Mouse (Mus musculus): ENCODE results near the gene Efna5. TPM values are rescaled to one million over a fixed set of nuclear protein-coding genes. Genes with fewer than 3 reads are reported as not detected.

Efna5 gene
- polyA plus RNA-seq, 1 experiment: 2.3 TPM

DNA sequence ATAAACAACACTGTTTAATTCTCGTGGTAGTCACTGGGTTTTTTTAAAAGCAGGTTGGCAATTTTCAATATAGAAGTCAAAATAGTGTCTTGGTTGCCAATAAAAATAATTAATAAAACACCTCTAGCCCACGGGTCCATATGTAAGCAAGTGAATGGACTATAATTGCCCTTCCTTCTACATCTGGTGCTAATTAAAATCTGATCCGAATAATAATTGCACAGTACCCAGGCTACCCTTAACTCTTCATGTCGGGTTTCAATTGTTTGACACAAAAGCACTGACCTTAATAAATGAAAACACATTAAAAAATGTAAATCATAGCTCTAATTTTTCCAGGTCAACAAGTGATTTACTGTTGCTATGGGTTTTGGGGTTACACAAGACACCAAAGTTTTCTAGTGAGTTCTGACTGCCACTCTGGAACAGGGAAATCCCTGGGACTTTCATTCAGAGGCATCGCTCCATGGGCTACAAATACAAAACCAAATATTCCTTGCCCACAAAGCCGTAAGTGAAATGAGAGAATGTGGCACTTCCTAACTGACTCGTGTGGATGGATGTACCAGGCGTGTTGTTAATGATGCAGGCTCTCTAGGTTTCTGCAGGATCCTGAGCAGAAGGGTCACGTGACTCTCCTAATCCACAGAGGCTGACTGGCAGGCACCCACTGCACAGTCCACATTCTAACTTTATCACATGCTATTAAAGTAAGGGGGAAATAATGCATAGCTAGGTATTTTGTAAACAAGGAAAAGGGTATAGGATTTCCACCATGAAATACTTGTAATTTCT is 178.9 kb downstream of the Efna5 start:
- no peak for TF ChIP-seq CTCF (IDR thresholded peaks at IDR 0.05; ENCODE audit: insufficient read depth, low read length)
- TF ChIP-seq POLR2A (IDR thresholded peaks at IDR 0.05; ENCODE audit: borderline replicate concordance, extremely low read depth, low read depth, low read length): no peak
- Histone ChIP-seq H3K4me3 (replicated peaks; ENCODE audit: extremely low read depth, low read depth, low read length) (no peak overlapping the region), H3K4me1 (ENCODE audit: control insufficient read depth, insufficient read depth, low read length) (no peaks in the 10 kb centered on the region)
- DNase-seq: no peak
- WGBS: 76% methylated on average over 9 of the region's 9 CpGs

DNA sequence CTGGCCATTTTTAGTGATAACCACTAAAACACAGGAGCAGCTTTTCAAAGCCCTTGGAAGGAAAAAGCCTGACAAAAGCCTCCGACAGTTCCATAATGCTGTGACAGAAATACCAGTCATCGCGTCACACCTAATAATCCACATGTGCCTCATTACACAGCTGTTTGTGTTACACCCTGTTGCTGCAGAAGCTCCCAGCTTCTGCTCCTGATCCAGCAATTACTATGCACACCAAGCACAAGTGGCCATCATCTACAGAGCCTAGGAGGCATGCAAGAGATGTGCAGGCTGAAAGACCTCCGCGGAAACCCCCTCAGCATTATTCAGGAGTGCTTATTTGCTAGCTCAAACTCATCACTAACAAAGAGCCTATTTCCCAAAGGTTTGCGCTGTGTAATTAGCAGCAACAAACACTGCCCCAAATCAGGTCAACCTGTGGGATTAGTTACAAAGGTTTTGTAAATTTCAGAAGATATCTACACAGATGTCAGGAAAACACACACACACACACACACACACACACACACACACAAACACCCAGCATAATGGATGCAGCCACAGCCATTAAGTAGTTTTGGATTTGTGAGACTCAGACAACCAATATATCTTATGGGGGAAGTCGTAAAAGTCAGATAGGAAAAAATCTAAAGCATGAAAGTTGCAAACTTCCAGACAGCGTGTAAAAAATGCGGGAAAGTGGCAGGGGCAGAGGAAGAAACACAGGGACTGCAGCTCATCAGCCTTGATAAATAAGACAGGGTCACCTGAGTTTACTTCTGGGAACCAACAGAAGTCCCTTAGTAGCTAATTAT is 180.1 kb downstream of the Efna5 start:
- WGBS: 63% methylated on average over 9 of the region's 9 CpGs
- TF ChIP-seq POLR2A (IDR thresholded peaks at IDR 0.05; ENCODE audit: borderline replicate concordance, extremely low read depth, low read depth, low read length): no peak
- TF ChIP-seq CTCF (IDR thresholded peaks at IDR 0.05; ENCODE audit: insufficient read depth, low read length): no peak
- DNase-seq: no peak
- H3K4me1 ChIP-seq (ENCODE audit: control insufficient read depth, insufficient read depth, low read length): no peaks in the 10 kb centered on the region
- H3K4me3 ChIP-seq (replicated peaks; ENCODE audit: extremely low read depth, low read depth, low read length): no peak overlapping the region

DNA sequence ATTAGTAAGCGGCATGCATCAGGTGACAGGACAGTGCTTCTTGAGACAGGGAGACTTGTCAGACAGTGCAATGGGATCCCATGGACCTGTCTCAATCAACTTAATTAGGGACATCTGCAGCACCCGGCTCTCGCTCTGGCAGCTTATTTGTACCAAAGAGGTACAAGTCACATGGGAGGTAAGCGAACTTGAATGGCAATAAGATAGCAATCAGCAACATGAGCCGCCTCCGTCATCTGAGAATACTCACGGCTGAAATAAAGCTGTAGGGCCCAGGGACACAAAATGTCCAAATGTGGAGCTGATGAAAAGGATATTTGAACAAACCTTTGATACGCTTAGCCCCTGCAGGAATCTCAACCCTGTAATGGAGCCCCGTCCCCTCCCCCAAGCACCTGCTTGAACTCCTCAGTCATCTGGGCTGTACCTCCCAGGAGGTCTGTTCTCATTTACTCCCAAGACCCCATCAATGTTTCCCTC is 186.1 kb downstream of the Efna5 start:
- Histone ChIP-seq H3K4me3 (replicated peaks; ENCODE audit: extremely low read depth, low read depth, low read length) (no peak overlapping the region), H3K4me1 (ENCODE audit: control insufficient read depth, insufficient read depth, low read length) (no peaks in the 10 kb centered on the region)
- TF ChIP-seq CTCF (IDR thresholded peaks at IDR 0.05; ENCODE audit: insufficient read depth, low read length): no peak
- no peak for TF ChIP-seq POLR2A (IDR thresholded peaks at IDR 0.05; ENCODE audit: borderline replicate concordance, extremely low read depth, low read depth, low read length)
- WGBS: 84% methylated on average over 9 of the region's 9 CpGs
- DNase-seq: no peak

DNA sequence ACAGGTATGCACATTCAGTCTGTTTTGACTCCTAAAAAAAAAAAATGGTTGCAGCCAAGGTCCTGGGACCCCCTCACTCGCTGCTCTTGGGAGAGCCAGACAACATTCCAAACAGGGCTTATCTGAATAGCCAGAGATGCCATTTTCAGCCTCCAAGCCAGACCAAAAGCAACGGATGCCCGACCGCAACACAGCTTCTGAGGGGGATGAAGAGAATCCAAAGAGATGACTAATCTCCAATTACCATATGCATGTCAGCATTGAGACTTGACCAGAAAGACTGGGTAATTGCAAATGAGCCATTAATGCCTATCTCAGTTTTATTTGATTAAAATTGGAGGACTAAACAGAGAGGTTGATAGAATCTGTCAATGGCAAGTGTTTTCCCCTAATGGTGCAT is 188.9 kb downstream of the Efna5 start:
- 0 out of 2 replicates have a peak, but pooled peaks cover under 1% of the 10 kb centered on the region for H3K4me1 ChIP-seq (ENCODE audit: control insufficient read depth, insufficient read depth, low read length)
- DNase-seq: no peak
- TF ChIP-seq POLR2A (IDR thresholded peaks at IDR 0.05; ENCODE audit: borderline replicate concordance, extremely low read depth, low read depth, low read length): no peak
- no peak for TF ChIP-seq CTCF (IDR thresholded peaks at IDR 0.05; ENCODE audit: insufficient read depth, low read length)
- WGBS: 73% methylated on average over 4 of the region's 4 CpGs
- no peak overlapping the region for H3K4me3 ChIP-seq (replicated peaks; ENCODE audit: extremely low read depth, low read depth, low read length)

DNA sequence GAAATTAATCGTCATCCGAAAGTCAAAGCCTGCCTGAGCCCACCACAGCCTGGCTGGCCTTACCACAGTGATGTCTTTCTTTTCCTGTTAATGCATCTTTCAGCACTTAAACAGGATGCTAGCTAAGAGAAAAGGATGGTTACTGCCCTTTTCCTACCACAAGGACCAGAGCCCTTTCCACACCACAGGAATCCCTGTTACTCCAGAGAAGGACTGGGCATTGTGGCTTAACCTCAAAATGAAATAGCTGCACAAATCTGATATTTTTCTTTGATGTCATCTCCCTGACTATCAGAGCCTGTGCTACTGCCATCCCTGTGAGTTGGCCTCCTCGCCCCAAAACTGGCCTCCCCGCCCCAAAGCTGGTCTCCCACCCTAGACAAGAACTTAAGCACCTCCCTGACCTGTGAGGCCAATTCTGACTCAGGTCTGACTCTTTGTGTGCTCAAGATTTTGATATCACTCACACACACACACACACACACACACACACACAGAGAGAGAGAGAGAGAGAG is 189.9 kb downstream of the Efna5 start:
- TF ChIP-seq POLR2A (IDR thresholded peaks at IDR 0.05; ENCODE audit: borderline replicate concordance, extremely low read depth, low read depth, low read length): no peak
- TF ChIP-seq CTCF (IDR thresholded peaks at IDR 0.05; ENCODE audit: insufficient read depth, low read length): no peak
- Histone ChIP-seq H3K4me1 (ENCODE audit: control insufficient read depth, insufficient read depth, low read length) (peaks cover 3% of the 10 kb centered on the region; the same call in 1 of the 2 replicates), H3K4me3 (replicated peaks; ENCODE audit: extremely low read depth, low read depth, low read length) (no peak overlapping the region)
- no peak for DNase-seq
- WGBS: 91% methylated on average over 4 of the region's 4 CpGs

DNA sequence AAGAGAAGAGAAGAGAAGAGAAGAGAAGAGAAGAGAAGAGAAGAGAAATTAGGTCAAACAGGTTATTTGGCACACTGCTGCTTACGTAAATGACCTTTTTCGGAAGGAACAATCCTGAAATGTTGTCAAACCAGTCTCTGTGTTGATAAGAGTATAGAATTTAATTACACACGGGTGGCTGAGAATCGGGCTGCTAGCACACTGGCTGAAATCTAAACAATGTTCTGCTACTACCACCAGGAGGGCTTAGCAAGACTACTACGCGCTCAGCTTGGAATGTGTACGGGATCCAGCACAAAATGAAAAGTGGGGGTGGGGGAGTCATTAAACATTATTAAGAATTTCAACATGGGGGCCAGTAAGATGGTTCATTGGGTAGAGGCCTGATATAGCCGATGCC is 190.9 kb downstream of the Efna5 start:
- DNase-seq: no peak
- 57% methylated on average over 8 of the region's 8 CpGs for WGBS
- TF ChIP-seq CTCF (IDR thresholded peaks at IDR 0.05; ENCODE audit: insufficient read depth, low read length) (no peak), POLR2A (IDR thresholded peaks at IDR 0.05; ENCODE audit: borderline replicate concordance, extremely low read depth, low read depth, low read length) (no peak)
- H3K4me3 ChIP-seq (replicated peaks; ENCODE audit: extremely low read depth, low read depth, low read length): no peak overlapping the region
- H3K4me1 ChIP-seq (ENCODE audit: control insufficient read depth, insufficient read depth, low read length): peaks cover 3% of the 10 kb centered on the region; the same call in 1 of the 2 replicates

DNA sequence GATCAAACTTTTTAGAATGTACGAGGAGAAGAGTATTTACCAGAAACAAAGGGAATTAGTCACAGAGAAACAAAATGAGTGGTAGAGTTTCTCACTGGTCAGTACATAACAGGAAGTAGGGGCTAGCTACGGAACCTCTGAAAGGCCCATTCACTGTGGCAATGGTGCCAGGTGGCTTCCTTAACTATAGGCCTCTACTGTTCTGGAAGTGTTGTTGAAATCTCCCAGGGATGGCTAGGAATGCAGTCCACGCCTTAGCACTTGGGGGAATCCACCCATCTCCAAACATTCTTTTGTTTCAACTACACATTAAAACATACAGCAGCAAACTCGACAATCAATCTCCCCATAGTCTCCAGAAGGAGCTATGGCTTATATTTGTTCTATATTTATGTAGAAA is 191.5 kb downstream of the Efna5 start:
- WGBS: 54% methylated on average over 4 of the region's 4 CpGs

DNA sequence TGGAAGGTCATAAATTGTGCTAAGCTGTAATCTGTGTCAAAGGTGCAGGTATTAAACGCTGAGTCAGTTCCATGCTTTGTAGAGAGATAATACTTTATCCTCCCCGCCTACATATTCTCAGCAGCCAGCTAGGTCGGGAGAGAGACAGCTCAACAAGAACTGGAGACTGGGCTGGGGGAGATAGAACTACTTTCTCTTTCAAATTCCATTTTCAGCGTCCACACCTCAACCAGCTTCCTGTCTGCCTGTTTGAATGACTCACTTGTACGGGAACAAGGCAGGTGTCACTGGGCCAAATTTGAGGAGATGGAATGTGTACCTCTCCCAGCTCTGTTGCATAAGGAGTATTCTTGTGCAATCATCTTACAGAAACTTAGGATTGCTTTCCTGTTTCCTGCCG is 193.7 kb downstream of the Efna5 start:
- Histone ChIP-seq H3K4me1 (ENCODE audit: control insufficient read depth, insufficient read depth, low read length) (peaks cover 3% of the 10 kb centered on the region; the same call in 1 of the 2 replicates), H3K4me3 (replicated peaks; ENCODE audit: extremely low read depth, low read depth, low read length) (peak overlapping the region; percentile 39)
- TF ChIP-seq CTCF (IDR thresholded peaks at IDR 0.05; ENCODE audit: insufficient read depth, low read length) (no peak), POLR2A (IDR thresholded peaks at IDR 0.05; ENCODE audit: borderline replicate concordance, extremely low read depth, low read depth, low read length) (no peak)
- DNase-seq: peak; percentile 41
- WGBS: 11% methylated on average over 6 of the region's 6 CpGs

More for the DNA sequence above, 191.5 kb downstream of the Efna5 start:
- DNase-seq: no peak
- TF ChIP-seq CTCF (IDR thresholded peaks at IDR 0.05; ENCODE audit: insufficient read depth, low read length) (no peak), POLR2A (IDR thresholded peaks at IDR 0.05; ENCODE audit: borderline replicate concordance, extremely low read depth, low read depth, low read length) (no peak)
- Histone ChIP-seq H3K4me3 (replicated peaks; ENCODE audit: extremely low read depth, low read depth, low read length) (no peak overlapping the region), H3K4me1 (ENCODE audit: control insufficient read depth, insufficient read depth, low read length) (peaks cover 3% of the 10 kb centered on the region; the same call in 1 of the 2 replicates)

DNA sequence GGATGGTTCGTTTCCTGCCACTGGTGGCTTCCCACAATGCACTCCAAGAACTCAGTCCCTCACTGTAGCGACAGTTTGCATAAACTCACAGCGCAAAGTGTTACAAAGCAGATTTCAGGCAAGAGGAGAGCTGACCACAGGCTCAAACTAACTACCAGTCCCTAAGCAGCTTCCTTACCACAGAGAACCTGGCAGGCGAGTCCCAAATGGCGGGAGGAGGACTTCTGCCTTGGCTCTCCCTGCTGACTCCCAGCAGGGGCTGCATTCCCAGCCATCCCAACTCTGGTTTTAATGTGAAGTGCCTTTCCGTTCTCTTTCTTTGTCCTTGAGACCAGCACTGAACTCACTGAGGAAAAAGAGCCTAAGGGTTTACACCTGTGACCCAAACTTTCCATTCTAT is 195.9 kb downstream of the Efna5 start:
- Histone ChIP-seq H3K4me3 (replicated peaks; ENCODE audit: extremely low read depth, low read depth, low read length) (no peak overlapping the region), H3K4me1 (ENCODE audit: control insufficient read depth, insufficient read depth, low read length) (peaks cover 3% of the 10 kb centered on the region; the same call in 1 of the 2 replicates)
- 85% methylated on average over 6 of the region's 6 CpGs for WGBS
- DNase-seq: no peak
- no peak for TF ChIP-seq POLR2A (IDR thresholded peaks at IDR 0.05; ENCODE audit: borderline replicate concordance, extremely low read depth, low read depth, low read length)
- no peak for TF ChIP-seq CTCF (IDR thresholded peaks at IDR 0.05; ENCODE audit: insufficient read depth, low read length)
